Mouse (Mus musculus): ENCODE measurements at regions not wholly inside any gene's neighbourhood (a gene's known extent, or its start where the extent isn't known, plus 50 kb on each side); places are given as distances from the start of the nearest gene placed in this dataset.

DNA sequence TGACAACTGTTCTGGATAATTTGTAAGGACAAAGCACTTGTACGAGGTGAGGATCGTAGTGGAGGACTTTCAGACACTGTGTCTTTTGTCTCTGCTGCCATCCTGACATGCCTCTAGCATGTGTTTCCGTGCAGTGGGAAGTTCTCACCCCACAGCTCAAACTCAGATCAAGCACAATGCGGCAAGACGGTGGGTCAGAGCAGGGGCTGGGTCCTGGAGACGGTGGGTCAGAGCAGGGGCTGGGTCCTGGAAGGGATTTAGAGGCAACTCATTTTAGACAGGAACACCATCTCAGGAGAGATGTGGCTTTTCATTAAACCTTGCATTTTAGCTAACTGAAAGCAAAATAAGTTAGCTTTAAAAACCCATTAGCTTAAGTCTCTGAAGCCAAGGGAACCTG, 52.3 kb upstream of the Trpc7 start:
- Histone ChIP-seq H3K27ac (replicated peaks; ENCODE audit: low read depth, low read length) (no peak overlapping the region), H3K4me1 (ENCODE audit: control insufficient read depth, insufficient read depth, low read length) (no peaks in the 10 kb centered on the region), H3K4me3 (ENCODE audit: low read depth, low read length) (no peak overlapping the region), H3K4me2 (ENCODE audit: low read depth, low read length) (no peak overlapping the region), H3K36me3 (replicated peaks; ENCODE audit: control insufficient read depth, insufficient read depth, low read depth, low read length) (no peaks in the 10 kb centered on the region), H3K9me3 (replicated peaks; ENCODE audit: control insufficient read depth, low read length) (no peaks in the 10 kb centered on the region), H3K9ac (replicated peaks; ENCODE audit: low read length) (no peak overlapping the region), H3K27me3 (ENCODE audit: control insufficient read depth, insufficient read depth, low read length) (no peaks in the 10 kb centered on the region)
- DNase-seq (ENCODE audit: low spot score) (no peak), ATAC-seq (replicated peaks; ENCODE audit: insufficient number of reproducible peaks, low FRiP score, low TSS enrichment, low read depth) (no peak)
- 84% methylated on average over 6 of the region's 6 CpGs for WGBS

DNA sequence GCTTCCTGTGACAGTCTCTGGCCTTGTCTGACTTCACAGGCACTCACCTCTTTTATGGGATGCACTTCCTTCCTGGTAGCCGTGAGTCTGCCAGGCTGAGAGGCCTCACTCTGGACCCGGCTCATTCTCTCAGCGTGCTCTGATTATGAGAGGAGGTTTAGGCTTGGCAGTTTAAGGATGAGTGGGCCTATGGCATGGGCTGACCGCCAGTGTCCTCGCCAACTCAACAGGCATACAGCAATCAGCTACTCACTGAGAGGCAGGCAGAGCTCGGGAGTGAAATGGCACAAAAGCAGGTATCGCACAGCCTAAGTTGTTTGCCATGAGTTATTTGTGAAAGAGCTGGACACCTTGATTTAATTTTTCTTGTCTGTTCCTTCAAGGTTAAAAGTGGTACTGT, 51.5 kb upstream of the Trpc7 start:
- ATAC-seq (replicated peaks; ENCODE audit: insufficient number of reproducible peaks, low FRiP score, low TSS enrichment, low read depth) (no peak), DNase-seq (ENCODE audit: low spot score) (no peak)
- no peaks in the 10 kb centered on the region for H3K9me3 ChIP-seq (replicated peaks; ENCODE audit: control insufficient read depth, low read length)
- no peak overlapping the region for H3K27ac ChIP-seq (replicated peaks; ENCODE audit: low read depth, low read length)
- H3K4me1 ChIP-seq (ENCODE audit: control insufficient read depth, insufficient read depth, low read length), result no peaks in the 10 kb centered on the region
- WGBS, result 86% methylated on average over 7 of the region's 7 CpGs
- no peak overlapping the region for H3K9ac ChIP-seq (replicated peaks; ENCODE audit: low read length)
- no peak overlapping the region for H3K4me3 ChIP-seq (ENCODE audit: low read depth, low read length)
- no peaks in the 10 kb centered on the region for H3K36me3 ChIP-seq (replicated peaks; ENCODE audit: control insufficient read depth, insufficient read depth, low read depth, low read length)
- no peaks in the 10 kb centered on the region for H3K27me3 ChIP-seq (ENCODE audit: control insufficient read depth, insufficient read depth, low read length)
- H3K4me2 ChIP-seq (ENCODE audit: low read depth, low read length), result no peak overlapping the region
